Mouse (Mus musculus): ENCODE results near the gene Lipn. TPM values are rescaled to one million over a fixed set of nuclear protein-coding genes. Genes with fewer than 3 reads are reported as not detected.

Lipn gene
- polyA plus RNA-seq, 1 experiment from 2014 or later, result not detected

DNA sequence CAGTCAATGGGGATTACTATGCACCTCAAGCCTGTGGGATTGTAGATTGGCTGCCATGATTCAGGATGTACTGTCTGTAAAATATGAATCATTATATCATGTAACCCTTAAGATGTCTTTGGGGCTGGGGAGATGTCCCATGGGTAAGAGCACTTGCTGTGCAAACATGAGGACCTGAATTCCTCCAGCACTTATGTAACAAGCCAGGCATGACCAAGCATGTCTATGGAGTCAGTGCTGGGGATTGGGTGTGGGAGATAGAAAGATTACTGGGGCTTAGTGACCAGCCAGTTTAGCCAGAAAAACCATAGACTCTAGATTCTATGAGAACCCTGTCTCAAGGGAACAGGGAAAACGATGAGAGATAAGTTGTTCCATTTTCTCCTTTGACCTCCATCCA is 51.9 kb downstream of the Lipn start:
- ATAC-seq (ENCODE audit: low FRiP score) (no peak), DNase-seq (ENCODE audit: low spot score) (no peak)
- H3K27me3 ChIP-seq (ENCODE audit: control insufficient read depth, insufficient read depth, low read length), result no peaks in the 10 kb centered on the region
- H3K4me1 ChIP-seq (replicated peaks; ENCODE audit: control insufficient read depth, insufficient read depth, low read length), result no peaks in the 10 kb centered on the region
- H3K9me3 ChIP-seq (ENCODE audit: control insufficient read depth, low read length), result no peaks in the 10 kb centered on the region
- no peak overlapping the region for H3K9ac ChIP-seq (ENCODE audit: low read depth, low read length)
- 89% methylated on average over 1 of the region's 1 CpGs for WGBS
- H3K36me3 ChIP-seq (ENCODE audit: control insufficient read depth, insufficient read depth, low read length), result no peaks in the 10 kb centered on the region
- no peak overlapping the region for H3K27ac ChIP-seq (ENCODE audit: low read depth, low read length)
- no peak overlapping the region for H3K4me2 ChIP-seq (replicated peaks; ENCODE audit: low read depth, low read length)
- no peak overlapping the region for H3K4me3 ChIP-seq (ENCODE audit: low read depth, low read length)

DNA sequence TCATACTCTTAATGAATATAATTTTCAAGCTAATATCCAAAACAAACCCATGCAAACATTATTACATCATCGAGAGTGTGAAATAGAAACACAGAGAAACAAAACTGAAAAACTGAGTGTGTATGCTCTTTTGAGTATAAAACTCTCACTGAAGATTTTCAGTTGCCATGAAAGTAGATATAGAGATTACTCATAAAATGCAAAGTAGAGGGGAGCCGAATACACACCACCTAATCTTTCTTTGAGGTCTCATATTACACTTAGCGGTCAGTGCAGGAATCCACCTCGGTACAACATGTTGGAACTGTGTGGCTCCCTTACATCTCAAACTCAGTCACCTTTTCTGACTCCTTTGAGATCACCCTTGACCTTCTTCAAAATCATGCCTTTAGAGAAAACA is 52.5 kb downstream of the Lipn start:
- H3K4me1 ChIP-seq (replicated peaks; ENCODE audit: control insufficient read depth, insufficient read depth, low read length), result no peaks in the 10 kb centered on the region
- H3K4me2 ChIP-seq (replicated peaks; ENCODE audit: low read depth, low read length), result no peak overlapping the region
- WGBS, result 78% methylated on average over 4 of the region's 4 CpGs
- H3K27ac ChIP-seq (ENCODE audit: low read depth, low read length), result no peak overlapping the region
- no peak overlapping the region for H3K9ac ChIP-seq (ENCODE audit: low read depth, low read length)
- H3K27me3 ChIP-seq (ENCODE audit: control insufficient read depth, insufficient read depth, low read length), result no peaks in the 10 kb centered on the region
- no peaks in the 10 kb centered on the region for H3K9me3 ChIP-seq (ENCODE audit: control insufficient read depth, low read length)
- H3K36me3 ChIP-seq (ENCODE audit: control insufficient read depth, insufficient read depth, low read length), result no peaks in the 10 kb centered on the region
- ATAC-seq (ENCODE audit: low FRiP score), result no peak
- no peak for DNase-seq (ENCODE audit: low spot score)
- H3K4me3 ChIP-seq (ENCODE audit: low read depth, low read length), result no peak overlapping the region

DNA sequence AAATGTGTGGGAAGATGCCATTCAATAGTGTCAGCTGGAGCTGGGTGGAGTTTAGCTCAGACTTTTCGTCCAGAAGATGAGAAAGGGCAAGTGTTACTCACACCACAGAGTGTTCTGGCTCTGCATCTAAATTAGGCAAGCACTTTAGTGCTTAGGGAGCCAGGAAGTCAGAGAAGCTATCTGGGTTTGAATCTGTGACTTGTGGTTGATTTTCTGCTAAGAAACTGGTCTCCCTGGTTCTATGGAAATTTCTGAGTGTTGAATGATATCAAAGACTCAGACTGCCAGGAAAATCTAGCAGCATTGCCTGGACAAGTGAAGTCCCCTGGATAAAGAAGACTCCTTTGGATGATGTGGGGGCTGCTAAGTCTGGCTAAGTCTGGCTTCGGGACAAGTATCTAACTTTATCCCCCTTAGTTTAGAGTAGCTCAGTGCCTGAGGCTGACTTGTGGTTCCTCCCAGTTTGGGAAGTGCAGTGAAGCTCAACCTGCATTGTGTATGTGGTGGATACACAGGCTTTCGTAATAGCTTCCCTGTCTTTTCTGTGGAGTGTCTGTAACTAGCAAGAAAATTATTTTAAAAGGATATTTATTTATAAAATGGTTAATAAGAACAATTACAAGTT is 53.1 kb downstream of the Lipn start:
- H3K9ac ChIP-seq (ENCODE audit: low read depth, low read length), result no peak overlapping the region
- DNase-seq (ENCODE audit: low spot score) (no peak), ATAC-seq (ENCODE audit: low FRiP score) (no peak)
- H3K36me3 ChIP-seq (ENCODE audit: control insufficient read depth, insufficient read depth, low read length), result no peaks in the 10 kb centered on the region
- H3K27ac ChIP-seq (ENCODE audit: low read depth, low read length), result no peak overlapping the region
- no peaks in the 10 kb centered on the region for H3K9me3 ChIP-seq (ENCODE audit: control insufficient read depth, low read length)
- no peak overlapping the region for H3K4me2 ChIP-seq (replicated peaks; ENCODE audit: low read depth, low read length)
- 77% methylated on average over 3 of the region's 3 CpGs for WGBS
- no peak overlapping the region for H3K4me3 ChIP-seq (ENCODE audit: low read depth, low read length)
- no peaks in the 10 kb centered on the region for H3K4me1 ChIP-seq (replicated peaks; ENCODE audit: control insufficient read depth, insufficient read depth, low read length)
- H3K27me3 ChIP-seq (ENCODE audit: control insufficient read depth, insufficient read depth, low read length), result no peaks in the 10 kb centered on the region

Other genes with a start within 250 kb of the Lipn start
- not detected in 2 replicates for gene Lipf, start 106.2 kb upstream of the Lipn start, polyA plus RNA-seq (2014; fragmentation: Nextera tagmentation; extraction: Ambion mirVana)
- gene Lipk, start 59.1 kb upstream of the Lipn start, polyA plus RNA-seq (2014; fragmentation: Nextera tagmentation; extraction: Ambion mirVana), result not detected in 2 replicates
- gene Lipm, start 33.6 kb downstream of the Lipn start, polyA plus RNA-seq (2014; fragmentation: Nextera tagmentation; extraction: Ambion mirVana), result not detected in 2 replicates
- not detected in 2 replicates for gene Ankrd22, start 98.7 kb downstream of the Lipn start, polyA plus RNA-seq (2014; fragmentation: Nextera tagmentation; extraction: Ambion mirVana)
- gene Stambpl1, start 124.9 kb downstream of the Lipn start, polyA plus RNA-seq (2014; fragmentation: Nextera tagmentation; extraction: Ambion mirVana), result 3.6 and 4.0 TPM in 2 replicates
- 36.8 and 41.7 TPM in 2 replicates for gene Acta2, start 188.2 kb downstream of the Lipn start, polyA plus RNA-seq (2014; fragmentation: Nextera tagmentation; extraction: Ambion mirVana)
- 0.49 and 1.2 TPM in 2 replicates for gene Fas, start 223.3 kb downstream of the Lipn start, polyA plus RNA-seq (2014; fragmentation: Nextera tagmentation; extraction: Ambion mirVana)